Mouse (Mus musculus): ENCODE measurements around the gene Gm45785. TPM values are rescaled to one million over a fixed set of nuclear protein-coding genes. Genes with fewer than 3 reads are reported as not detected.

Gm45785 gene
- total RNA-seq, 2 experiments from 2014 or later = not detected

Other genes starting within 250 kb of the Gm45785 start
- not detected in 2 replicates for gene Olfr61, start 227.4 kb downstream of the Gm45785 start, total RNA-seq (2015; ENCODE audit: low replicate concordance)
- not detected in 2 replicates for gene Olfr61, start 227.4 kb downstream of the Gm45785 start, total RNA-seq (2017; ENCODE audit: low replicate concordance)
- not detected in 2 replicates for gene Olfr53, start 209.9 kb downstream of the Gm45785 start, total RNA-seq (2015; ENCODE audit: low replicate concordance)
- gene Olfr53, start 209.9 kb downstream of the Gm45785 start, total RNA-seq (2017; ENCODE audit: low replicate concordance) = not detected in 2 replicates
- not detected in 2 replicates for gene Olfr539, start 196.4 kb downstream of the Gm45785 start, total RNA-seq (2015; ENCODE audit: low replicate concordance)
- gene Olfr539, start 196.4 kb downstream of the Gm45785 start, total RNA-seq (2017; ENCODE audit: low replicate concordance) = 0.14 TPM in 1 of 2 replicates, not detected in the other
- gene Olfr45, start 174.4 kb downstream of the Gm45785 start, total RNA-seq (2015; ENCODE audit: low replicate concordance) = not detected in 2 replicates
- not detected in 2 replicates for gene Olfr45, start 174.4 kb downstream of the Gm45785 start, total RNA-seq (2017; ENCODE audit: low replicate concordance)
- not detected in 2 replicates for gene Olfr541, start 159.1 kb downstream of the Gm45785 start, total RNA-seq (2015; ENCODE audit: low replicate concordance)
- not detected in 2 replicates for gene Olfr541, start 159.1 kb downstream of the Gm45785 start, total RNA-seq (2017; ENCODE audit: low replicate concordance)
- gene Cyp2e1, start 92.6 kb downstream of the Gm45785 start, total RNA-seq (2015; ENCODE audit: low replicate concordance) = not detected in 2 replicates
- not detected in 2 replicates for gene Cyp2e1, start 92.6 kb downstream of the Gm45785 start, total RNA-seq (2017; ENCODE audit: low replicate concordance)
- not detected in 2 replicates for gene Syce1, start 68.5 kb downstream of the Gm45785 start, total RNA-seq (2015; ENCODE audit: low replicate concordance)
- gene Syce1, start 68.5 kb downstream of the Gm45785 start, total RNA-seq (2017; ENCODE audit: low replicate concordance) = 0.60 TPM in 1 of 2 replicates, not detected in the other
- not detected in 2 replicates for gene Zfp941, start 34.2 kb downstream of the Gm45785 start, total RNA-seq (2015; ENCODE audit: low replicate concordance)
- 0.28 and 0.51 TPM in 2 replicates for gene Zfp941, start 34.2 kb downstream of the Gm45785 start, total RNA-seq (2017; ENCODE audit: low replicate concordance)
- gene Urah, start 21.3 kb downstream of the Gm45785 start, total RNA-seq (2015; ENCODE audit: low replicate concordance) = not detected in 2 replicates
- not detected in 2 replicates for gene Urah, start 21.3 kb downstream of the Gm45785 start, total RNA-seq (2017; ENCODE audit: low replicate concordance)
- not detected in 2 replicates for gene Scgb1c1, start 10.8 kb downstream of the Gm45785 start, total RNA-seq (2015; ENCODE audit: low replicate concordance)
- not detected in 2 replicates for gene Scgb1c1, start 10.8 kb downstream of the Gm45785 start, total RNA-seq (2017; ENCODE audit: low replicate concordance)
- gene Odf3, start 8.5 kb downstream of the Gm45785 start, total RNA-seq (2015; ENCODE audit: low replicate concordance) = not detected in 2 replicates
- gene Odf3, start 8.5 kb downstream of the Gm45785 start, total RNA-seq (2017; ENCODE audit: low replicate concordance) = not detected in 2 replicates
- gene Ric8a, start 626 bp upstream of the Gm45785 start, total RNA-seq (2015; ENCODE audit: low replicate concordance) = 9.2 and 16.3 TPM in 2 replicates
- gene Ric8a, start 626 bp upstream of the Gm45785 start, total RNA-seq (2017; ENCODE audit: low replicate concordance) = 9.2 and 9.8 TPM in 2 replicates
- gene Bet1l, start 1.2 kb upstream of the Gm45785 start, total RNA-seq (2015; ENCODE audit: low replicate concordance) = 10.4 and 14.8 TPM in 2 replicates
- 17.3 and 19.5 TPM in 2 replicates for gene Bet1l, start 1.2 kb upstream of the Gm45785 start, total RNA-seq (2017; ENCODE audit: low replicate concordance)
- 13.1 and 37.0 TPM in 2 replicates for gene Psmd13, start 25.6 kb upstream of the Gm45785 start, total RNA-seq (2015; ENCODE audit: low replicate concordance)
- gene Psmd13, start 25.6 kb upstream of the Gm45785 start, total RNA-seq (2017; ENCODE audit: low replicate concordance) = 56.0 and 77.4 TPM in 2 replicates
- gene Sirt3, start 26.0 kb upstream of the Gm45785 start, total RNA-seq (2015; ENCODE audit: low replicate concordance) = 1.9 and 12.1 TPM in 2 replicates
- gene Sirt3, start 26.0 kb upstream of the Gm45785 start, total RNA-seq (2017; ENCODE audit: low replicate concordance) = 1.4 and 2.1 TPM in 2 replicates
- not detected in 2 replicates for gene Cox8b, start 44.1 kb upstream of the Gm45785 start, total RNA-seq (2015; ENCODE audit: low replicate concordance)
- gene Cox8b, start 44.1 kb upstream of the Gm45785 start, total RNA-seq (2017; ENCODE audit: low replicate concordance) = not detected in 2 replicates
- gene Nlrp6, start 64.6 kb upstream of the Gm45785 start, total RNA-seq (2015; ENCODE audit: low replicate concordance) = not detected in 2 replicates
- not detected in 2 replicates for gene Nlrp6, start 64.6 kb upstream of the Gm45785 start, total RNA-seq (2017; ENCODE audit: low replicate concordance)
- 0.38 and 3.8 TPM in 2 replicates for gene Pgghg, start 85.1 kb upstream of the Gm45785 start, total RNA-seq (2015; ENCODE audit: low replicate concordance)
- gene Pgghg, start 85.1 kb upstream of the Gm45785 start, total RNA-seq (2017; ENCODE audit: low replicate concordance) = 1.5 and 3.3 TPM in 2 replicates
- gene Ifitm5, start 94.0 kb upstream of the Gm45785 start, total RNA-seq (2015; ENCODE audit: low replicate concordance) = not detected in 2 replicates
- 1.5 TPM in 1 of 2 replicates, not detected in the other for gene Ifitm5, start 94.0 kb upstream of the Gm45785 start, total RNA-seq (2017; ENCODE audit: low replicate concordance)
- not detected in 2 replicates for gene Gm45717, start 99.6 kb upstream of the Gm45785 start, total RNA-seq (2015; ENCODE audit: low replicate concordance)
- gene Gm45717, start 99.6 kb upstream of the Gm45785 start, total RNA-seq (2017; ENCODE audit: low replicate concordance) = not detected in 2 replicates
- gene Ifitm2, start 99.7 kb upstream of the Gm45785 start, total RNA-seq (2015; ENCODE audit: low replicate concordance) = 133 and 151 TPM in 2 replicates
- 41.4 and 47.4 TPM in 2 replicates for gene Ifitm2, start 99.7 kb upstream of the Gm45785 start, total RNA-seq (2017; ENCODE audit: low replicate concordance)
- 31.8 and 47.3 TPM in 2 replicates for gene Ifitm1, start 110.9 kb upstream of the Gm45785 start, total RNA-seq (2015; ENCODE audit: low replicate concordance)
- 0.70 and 11.8 TPM in 2 replicates for gene Ifitm1, start 110.9 kb upstream of the Gm45785 start, total RNA-seq (2017; ENCODE audit: low replicate concordance)
- 186 and 267 TPM in 2 replicates for gene Ifitm3, start 154.4 kb upstream of the Gm45785 start, total RNA-seq (2015; ENCODE audit: low replicate concordance)
- 78.8 and 112 TPM in 2 replicates for gene Ifitm3, start 154.4 kb upstream of the Gm45785 start, total RNA-seq (2017; ENCODE audit: low replicate concordance)
- gene Ifitm6, start 161.6 kb upstream of the Gm45785 start, total RNA-seq (2015; ENCODE audit: low replicate concordance) = 336 and 380 TPM in 2 replicates
- gene Ifitm6, start 161.6 kb upstream of the Gm45785 start, total RNA-seq (2017; ENCODE audit: low replicate concordance) = 99.4 and 179 TPM in 2 replicates
- not detected in 2 replicates for gene Gm17387, start 172.8 kb upstream of the Gm45785 start, total RNA-seq (2015; ENCODE audit: low replicate concordance)
- gene Gm17387, start 172.8 kb upstream of the Gm45785 start, total RNA-seq (2017; ENCODE audit: low replicate concordance) = not detected in 2 replicates
- 0.84 TPM in 1 of 2 replicates, not detected in the other for gene B4galnt4, start 204.8 kb upstream of the Gm45785 start, total RNA-seq (2015; ENCODE audit: low replicate concordance)
- gene B4galnt4, start 204.8 kb upstream of the Gm45785 start, total RNA-seq (2017; ENCODE audit: low replicate concordance) = not detected in 2 replicates
- gene Pkp3, start 221.9 kb upstream of the Gm45785 start, total RNA-seq (2015; ENCODE audit: low replicate concordance) = not detected in 2 replicates
- not detected in 2 replicates for gene Pkp3, start 221.9 kb upstream of the Gm45785 start, total RNA-seq (2017; ENCODE audit: low replicate concordance)
- gene Sigirr, start 244.2 kb upstream of the Gm45785 start, total RNA-seq (2015; ENCODE audit: low replicate concordance) = 4.2 TPM in 1 of 2 replicates, not detected in the other
- gene Sigirr, start 244.2 kb upstream of the Gm45785 start, total RNA-seq (2017; ENCODE audit: low replicate concordance) = 2.8 and 4.4 TPM in 2 replicates